Mouse (Mus musculus) layer of hippocampus, adult 8-10 months (tissue): ENCODE measurements at regions not wholly inside any gene's neighbourhood (a gene's known extent, or its start where the extent isn't known, plus 50 kb on each side); places are given as distances from the start of the nearest gene placed in this dataset.
"Not testable (repeated sequence)": the region's sequence is repeated elsewhere in the genome, so short reads cannot be mapped to it uniquely, and the experiment has no call there.

ENCODE experiments used
- DNase-seq, 2 experiments: peaks; one replicate each; pipeline ENCODE4 v3.0.0; 2022; ENCODE audit warnings: low spot score in 2 of 2

GRCm38 (mm10) chr6:74282842-74283241 is 813.4 kb upstream of the 4931417E11Rik start:
- no peak for DNase-seq

GRCm38 (mm10) chr6:74274232-74274631 is 804.8 kb upstream of the 4931417E11Rik start:
- DNase-seq = no peak

GRCm38 (mm10) chr6:74271156-74271897 is 801.9 kb upstream of the 4931417E11Rik start:
- peak; percentile 21 to 34 for DNase-seq

GRCm38 (mm10) chr6:74266601-74267000 is 797.1 kb upstream of the 4931417E11Rik start:
- DNase-seq = not testable (repeated sequence)
